Mouse (Mus musculus) ovary, adult 10 weeks (tissue): ENCODE results near the gene Klk1b3. TPM values are rescaled to one million over a fixed set of nuclear protein-coding genes. Genes with fewer than 3 reads are reported as not detected.

Experiments used
- polyA plus RNA-seq: library from polyadenylated mRNA; stranded (reverse); fragments of 350-450 nt; fragmentation: Illumina TruSeq; extraction: RNeasy Lipid Tissue Mini Kit (QIAGEN cat#74804); gene quantifications from one replicate; pipeline ENCODE4 v1.2.3, GENCODE M21; 2014

Klk1b3 gene
- polyA plus RNA-seq: not detected

DNA sequence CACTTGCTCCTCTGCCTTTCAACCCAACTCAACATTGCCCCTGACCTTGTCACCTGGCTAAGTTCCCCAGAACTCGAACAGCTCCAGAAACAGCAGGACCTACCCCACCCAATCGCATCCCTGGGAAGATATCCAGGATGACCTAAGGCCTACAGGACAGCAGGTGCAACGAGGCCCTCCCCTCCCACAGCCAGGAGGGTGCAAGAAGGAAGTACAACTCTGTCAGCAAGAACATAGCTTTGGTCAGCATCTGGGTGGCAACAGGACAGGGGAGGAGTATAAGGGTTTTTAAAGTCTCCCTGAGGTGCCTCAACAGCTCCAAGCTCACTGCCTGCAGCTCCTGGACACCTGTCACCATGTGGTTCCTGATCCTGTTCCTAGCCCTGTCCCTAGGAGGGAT, at the start of gene Klk1b3:
Gene Klk1b3, plus strand, starts transcription at position 301 of the 400 bp plus-strand sequence.

DNA sequence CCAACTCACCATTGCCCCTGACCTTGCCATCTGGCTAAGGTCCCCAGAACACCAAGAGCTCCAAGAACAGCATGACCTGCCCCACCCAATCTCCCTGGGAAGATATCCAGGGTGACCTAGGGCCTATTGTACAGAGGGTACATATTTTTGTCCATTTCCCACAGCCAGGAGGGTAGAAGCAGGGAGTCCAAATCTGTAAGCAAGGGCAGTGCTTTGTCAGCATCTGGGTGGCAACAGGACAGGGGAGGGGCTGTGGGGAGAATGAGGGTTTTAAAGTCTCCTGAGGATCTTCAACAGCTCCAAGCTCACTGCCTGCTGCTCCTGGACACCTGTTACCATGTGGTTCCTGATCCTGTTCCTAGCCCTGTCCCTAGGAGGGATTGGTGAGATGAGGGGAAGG, 10.1 kb upstream of the Klk1b3 start, which contains the start of gene Klk1b24:
Gene Klk1b24, plus strand, starts transcription at position 301 of the 400 bp plus-strand sequence.

GRCm38 (mm10) chr7:44207135-44207534, 9.1 kb downstream of the Klk1b3 start, which contains the start of gene Klk1b4:
Klk1b4 (plus strand) TSS chr7:44207435.

DNA sequence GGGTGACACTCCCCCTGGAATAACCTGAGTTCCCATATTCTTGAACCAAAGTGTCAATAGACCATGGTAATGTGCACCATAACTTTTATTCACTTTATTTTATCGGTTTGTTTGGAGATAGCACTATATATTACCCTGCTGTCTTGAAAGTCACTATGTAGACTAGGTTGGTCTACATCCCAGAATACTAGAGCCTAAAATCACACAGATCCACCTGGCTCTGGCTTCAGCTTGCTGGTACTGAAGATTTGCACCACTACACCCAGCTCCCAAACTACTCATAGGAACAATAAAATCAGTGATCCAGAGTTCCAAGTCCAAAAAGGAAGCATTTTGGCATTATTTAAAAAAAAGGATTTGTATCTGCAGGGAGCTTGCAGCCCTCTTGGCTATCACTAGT, 17.7 kb downstream of the Klk1b3 start, which contains the start of gene Klk1b5:
Gene Klk1b5, plus strand, starts transcription at position 301 of the 400 bp plus-strand sequence.

GRCm38 (mm10) chr7:44225076-44225475, 27.1 kb downstream of the Klk1b3 start, which contains the start of gene Klk1:
Klk1 (plus strand) TSS chr7:44225360.

DNA sequence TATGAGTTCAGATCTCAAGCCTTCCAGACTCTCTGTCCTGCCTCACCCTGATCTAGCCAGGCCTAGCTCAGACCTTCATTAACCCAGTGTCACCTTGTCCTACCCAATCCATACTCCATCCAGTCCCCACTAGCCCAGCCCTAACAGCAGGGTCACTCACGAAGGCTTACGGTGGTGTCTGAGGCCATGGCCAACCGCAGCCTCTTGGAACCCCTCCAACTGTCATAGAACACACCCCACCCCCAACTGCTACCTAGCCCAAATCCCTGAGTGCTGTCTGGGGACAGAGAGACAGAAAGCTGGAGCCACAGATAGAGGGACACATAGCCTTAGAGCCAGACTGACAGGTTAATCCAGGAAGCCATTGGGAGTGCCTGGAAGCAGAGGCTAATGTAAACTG, 37.9 kb downstream of the Klk1b3 start, which contains the start of gene Gm36864:
Gene Gm36864, plus strand, starts transcription at position 269 of the 400 bp plus-strand sequence.

GRCm38 (mm10) chr7:44246055-44246983, 48.3 kb downstream of the Klk1b3 start, which contains the start of the genes 1700028J19Rik and 2410002F23Rik:
1700028J19Rik (minus strand) TSS chr7:44246695.
2410002F23Rik (plus strand) TSS chr7:44246722.

Other genes starting within 250 kb of the Klk1b3 start
- gene Klk1b8, start 247.5 kb upstream of the Klk1b3 start, polyA plus RNA-seq: not detected
- not detected for gene Klk1b1, start 231.4 kb upstream of the Klk1b3 start, polyA plus RNA-seq
- not detected for gene Klk1b9, start 222.1 kb upstream of the Klk1b3 start, polyA plus RNA-seq
- gene Klk1b11, start 202.3 kb upstream of the Klk1b3 start, polyA plus RNA-seq: not detected
- not detected for gene Klk1b26, start 186.0 kb upstream of the Klk1b3 start, polyA plus RNA-seq
- gene Klk1b27, start 145.9 kb upstream of the Klk1b3 start, polyA plus RNA-seq: not detected
- 0.60 TPM for gene Klk1b21, start 95.9 kb upstream of the Klk1b3 start, polyA plus RNA-seq
- not detected for gene Klk1b22, start 85.5 kb upstream of the Klk1b3 start, polyA plus RNA-seq
- not detected for gene Klk1b16, start 61.4 kb upstream of the Klk1b3 start, polyA plus RNA-seq
- gene Klk1b24, start 10.0 kb upstream of the Klk1b3 start, polyA plus RNA-seq: not detected
- gene Klk1b4, start 9.2 kb downstream of the Klk1b3 start, polyA plus RNA-seq: not detected
- gene Klk1b5, start 17.8 kb downstream of the Klk1b3 start, polyA plus RNA-seq: not detected
- gene Klk1, start 27.2 kb downstream of the Klk1b3 start, polyA plus RNA-seq: 1.2 TPM
- gene Gm36864, start 38.0 kb downstream of the Klk1b3 start, polyA plus RNA-seq: not detected
- gene 1700028J19Rik, start 48.5 kb downstream of the Klk1b3 start, polyA plus RNA-seq: not detected
- gene 2410002F23Rik, start 48.5 kb downstream of the Klk1b3 start, polyA plus RNA-seq: 40.3 TPM
- not detected for gene Acp4, start 59.2 kb downstream of the Klk1b3 start, polyA plus RNA-seq
- gene Gm15517, start 63.3 kb downstream of the Klk1b3 start, polyA plus RNA-seq: not detected
- gene Clec11a, start 108.7 kb downstream of the Klk1b3 start, polyA plus RNA-seq: 2.9 TPM
- 0.06 TPM for gene Shank1, start 112.1 kb downstream of the Klk1b3 start, polyA plus RNA-seq
- not detected for gene Syt3, start 185.9 kb downstream of the Klk1b3 start, polyA plus RNA-seq
- gene 1700008O03Rik, start 187.6 kb downstream of the Klk1b3 start, polyA plus RNA-seq: not detected
- gene Lrrc4b, start 230.8 kb downstream of the Klk1b3 start, polyA plus RNA-seq: 0.26 TPM